Mouse (Mus musculus) olfactory bulb, adult 2 months (tissue): Measurements from ENCODE around the gene Pax8.

Experiments
- CTCF ChIP-seq: fragments of 200-500 bp; IDR thresholded peaks from 2 replicates; pipeline ENCODE4 v1.5.1; 2012; ENCODE audit warnings: low read depth, mild to moderate bottlenecking, low read length, moderate library complexity; ENCODE audit not compliant: insufficient read depth
- POLR2A ChIP-seq: fragments of 200-500 bp; IDR thresholded peaks from 2 replicates; pipeline ENCODE4 v1.6.1; 2012; ENCODE audit warnings: mild to moderate bottlenecking, low read depth, low read length, moderate library complexity; ENCODE audit not compliant: insufficient read depth

DNA sequence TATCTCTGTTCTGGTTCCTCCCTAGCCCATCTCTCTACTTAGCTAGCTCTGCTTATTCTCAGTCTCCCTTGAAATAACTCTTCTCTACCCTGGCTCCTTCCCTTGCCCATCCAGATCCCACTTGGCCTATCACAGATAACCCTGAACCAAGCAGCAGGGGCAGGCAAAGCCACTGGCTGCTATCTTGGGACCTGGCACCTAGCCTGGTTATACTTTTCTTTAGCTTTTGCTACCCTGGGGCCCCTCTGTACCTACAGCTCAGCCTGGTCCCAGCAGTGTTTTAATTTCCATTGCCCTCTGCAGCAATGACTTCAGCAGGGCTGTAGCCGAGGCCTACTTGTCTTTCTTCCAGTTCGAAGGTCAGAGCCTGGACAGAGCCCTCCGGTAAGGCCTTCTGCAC lies 74.7 kb downstream of the Pax8 start:
- no peak for TF ChIP-seq CTCF
- TF ChIP-seq POLR2A: no peak
